Mouse (Mus musculus) limb, embryonic 13.5 days (tissue): Measurements from ENCODE around the gene Gm10181. TPM values are rescaled to one million over a fixed set of nuclear protein-coding genes. Genes with fewer than 3 reads are reported as not detected.

Experiments
- ATAC-seq: fragments of 200-750 bp; cut with Nextera tagmentation; 2 replicates; pipeline ENCODE4 v1.8.0; 2017; ENCODE audit warnings: low read depth, moderate number of reproducible peaks, moderate TSS enrichment; ENCODE audit not compliant: low FRiP score
- H3K27ac ChIP-seq: fragments of 300-500 bp; sonication (generic); 2 replicates; pipeline ENCODE4 v1.5.1; 2015; ENCODE audit warnings: inconsistent platforms, mild to moderate bottlenecking, moderate library complexity
- H3K27me3 ChIP-seq: fragments of 300-500 bp; sonication (generic); 2 replicates; pipeline ENCODE4 v1.6.1; 2015; ENCODE audit warnings: mild to moderate bottlenecking, inconsistent platforms
- H3K36me3 ChIP-seq: fragments of 300-500 bp; sonication (generic); 2 replicates; pipeline ENCODE4 v1.6.1; 2015; ENCODE audit warnings: inconsistent platforms, mild to moderate bottlenecking, moderate library complexity
- H3K4me1 ChIP-seq: fragments of 300-500 bp; sonication (generic); 2 replicates; pipeline ENCODE4 v1.6.1; 2015; ENCODE audit warnings: inconsistent platforms
- H3K4me2 ChIP-seq: fragments of 300-500 bp; sonication (generic); replicated peaks from 2 replicates; pipeline ENCODE4 v1.6.1; 2015; ENCODE audit warnings: inconsistent platforms, mild to moderate bottlenecking, moderate library complexity
- H3K4me3 ChIP-seq: fragments of 300-500 bp; sonication (generic); 2 replicates; pipeline ENCODE4 v1.5.1; 2015; ENCODE audit warnings: moderate library complexity, mild to moderate bottlenecking, inconsistent platforms
- H3K9ac ChIP-seq: fragments of 300-500 bp; sonication (generic); 2 replicates; pipeline ENCODE4 v1.6.1; 2015; ENCODE audit warnings: mild to moderate bottlenecking, inconsistent platforms
- H3K9me3 ChIP-seq: fragments of 300-500 bp; sonication (generic); 2 replicates; pipeline ENCODE4 v1.6.1; 2016; ENCODE audit warnings: inconsistent platforms
- WGBS: fragments of 180-500 bp; shearing (Covaris S2); methylation state at CpG from one replicate; pipeline ENCODE4 v1.1.7; 2015; 5-methylcytosine and 5-hydroxymethylcytosine counted together
- polyA plus RNA-seq: library from polyadenylated mRNA; unstranded; fragments of >200 nt; fragmentation: Nextera tagmentation; extraction: Ambion mirVana; gene quantifications from 2 replicates; pipeline ENCODE4 v1.2.1, GENCODE M21; 2015

The Gm10181 gene
- not detected in 2 replicates for polyA plus RNA-seq

DNA sequence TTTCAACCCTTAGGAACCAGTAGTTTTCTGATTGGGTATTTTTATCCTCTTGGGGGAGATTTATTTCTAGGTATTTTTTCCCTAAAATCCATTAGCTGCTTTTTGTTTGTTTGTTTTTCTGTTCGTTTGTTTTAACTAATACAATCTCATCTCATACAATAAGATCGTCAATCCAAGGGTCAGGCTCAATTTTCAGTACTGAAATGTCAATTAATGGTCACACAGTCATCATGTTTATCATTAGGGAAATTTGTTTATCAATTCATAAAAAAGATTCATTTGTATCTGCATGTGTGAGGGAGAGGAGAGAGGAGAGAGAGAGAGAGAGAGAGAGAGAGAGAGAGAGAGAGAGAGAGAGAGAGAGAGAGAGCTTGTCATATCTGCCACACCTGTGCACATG is at the start of gene Gm10181:
Gene Gm10181, plus strand, starts transcription at position 301 of the 400 bp plus-strand sequence.
- H3K9ac ChIP-seq: no peak within 1 kb of the TSS
- no peak within 1 kb of the TSS for H3K27ac ChIP-seq
- H3K4me2 ChIP-seq: no peak within 1 kb of the TSS
- H3K36me3 ChIP-seq: no peaks in the 10 kb centered on the region
- peaks cover 8% of the 10 kb centered on the region; the same call in 1 of the 2 replicates for H3K4me1 ChIP-seq
- H3K4me3 ChIP-seq: no peak within 1 kb of the TSS
- H3K9me3 ChIP-seq: no peaks in the 10 kb centered on the region
- 75% methylated on average over 2 of the region's 2 CpGs for WGBS
- ATAC-seq: no peak
- no peaks in the 10 kb centered on the region for H3K27me3 ChIP-seq

DNA sequence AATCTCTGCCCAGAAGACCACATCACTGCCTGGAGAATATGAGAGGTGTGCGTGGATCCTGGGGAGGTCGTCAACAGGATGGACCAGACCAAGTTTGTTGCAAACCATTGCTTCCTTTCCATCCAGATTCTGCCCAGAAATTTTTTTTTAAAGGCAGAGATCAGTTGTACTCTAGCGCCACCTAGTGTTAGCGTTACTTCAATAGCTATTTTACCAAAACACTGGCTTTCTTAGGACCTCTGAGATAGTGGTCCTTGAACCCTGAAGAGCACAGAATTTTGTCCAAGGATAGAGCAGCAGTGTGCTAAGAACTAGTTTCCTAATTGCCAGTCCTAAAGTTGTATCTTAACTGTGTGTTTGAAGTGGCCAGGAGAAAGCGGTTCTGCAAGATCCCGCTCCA is 47.6 kb upstream of the Gm10181 start:
- Histone ChIP-seq H3K27ac (no peak overlapping the region), H3K36me3 (no peaks in the 10 kb centered on the region), H3K4me1 (0 out of 2 replicates have a peak, but pooled peaks cover 4% of the 10 kb centered on the region), H3K27me3 (peaks cover 47% of the 10 kb centered on the region), H3K9me3 (no peaks in the 10 kb centered on the region), H3K4me2 (no peak overlapping the region), H3K4me3 (no peak overlapping the region), H3K9ac (no peak overlapping the region)
- WGBS: 24% methylated on average over 6 of the region's 6 CpGs
- no peak for ATAC-seq

DNA sequence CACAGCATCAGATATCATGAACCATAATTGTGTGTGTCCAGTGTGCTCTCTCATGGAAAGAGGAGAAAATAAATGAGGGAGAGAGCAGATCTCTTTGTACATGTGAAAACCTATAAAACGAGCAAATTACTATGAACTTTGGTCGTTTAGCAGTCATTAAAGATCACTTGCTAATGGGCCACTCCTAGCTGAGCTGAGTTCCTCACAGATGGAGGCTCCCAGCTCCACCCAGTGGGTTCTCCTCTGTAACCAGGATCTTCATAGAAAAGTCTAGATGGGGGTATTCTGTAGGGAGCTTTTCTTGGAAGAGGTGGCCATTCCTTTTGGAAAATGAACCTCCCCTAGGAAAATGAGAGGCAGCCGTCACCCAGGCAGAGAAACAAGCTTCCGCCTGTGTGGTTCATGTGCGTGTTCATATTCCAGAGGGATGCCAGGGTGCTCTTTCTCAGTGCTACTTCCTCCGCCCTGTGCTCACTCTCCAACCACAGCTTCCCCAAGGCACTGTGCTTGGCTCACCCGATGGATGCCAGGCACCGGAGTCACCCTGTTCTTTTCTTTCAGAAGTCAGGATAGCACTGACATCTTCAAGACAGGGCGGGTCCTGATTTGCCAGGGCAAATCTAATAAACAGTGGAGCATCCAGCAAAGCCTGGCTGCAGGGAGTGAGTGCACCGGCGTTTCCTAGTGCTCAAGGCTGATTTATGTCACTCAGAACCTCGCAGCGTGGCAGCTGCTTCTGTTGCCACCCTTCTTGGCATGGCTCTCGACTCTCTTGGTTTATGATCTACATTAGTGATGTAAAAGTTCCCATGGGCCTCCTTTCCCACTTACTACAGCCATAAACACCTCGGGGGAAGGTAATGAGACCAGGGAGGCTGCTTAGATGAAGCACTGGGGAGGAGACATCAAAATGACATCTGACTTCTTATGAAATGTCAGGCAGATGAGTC is 46.8 kb upstream of the Gm10181 start:
- peaks cover 47% of the 10 kb centered on the region for H3K27me3 ChIP-seq
- H3K4me2 ChIP-seq: no peak overlapping the region
- no peak overlapping the region for H3K27ac ChIP-seq
- no peak overlapping the region for H3K9ac ChIP-seq
- WGBS: 39% methylated on average over 15 of the region's 15 CpGs
- H3K36me3 ChIP-seq: no peaks in the 10 kb centered on the region
- 0 out of 2 replicates have a peak, but pooled peaks cover 4% of the 10 kb centered on the region for H3K4me1 ChIP-seq
- H3K9me3 ChIP-seq: no peaks in the 10 kb centered on the region
- H3K4me3 ChIP-seq: no peak overlapping the region
- ATAC-seq: no peak; the same call in 1 of the 2 replicates

GRCm38 (mm10) chr9:25044325-25044724 is 44.9 kb upstream of the Gm10181 start:
- Histone ChIP-seq H3K9me3 (no peaks in the 10 kb centered on the region), H3K36me3 (no peaks in the 10 kb centered on the region), H3K9ac (no peak overlapping the region), H3K4me3 (no peak overlapping the region), H3K4me1 (0 out of 2 replicates have a peak, but pooled peaks cover 4% of the 10 kb centered on the region), H3K4me2 (no peak overlapping the region), H3K27ac (no peak overlapping the region), H3K27me3 (peaks cover 42% of the 10 kb centered on the region)
- 78% methylated on average over 3 of the region's 3 CpGs for WGBS
- ATAC-seq: no peak

- H3K4me3 ChIP-seq: no peak overlapping the region
- H3K9me3 ChIP-seq: no peaks in the 10 kb centered on the region
- no peak overlapping the region for H3K27ac ChIP-seq
- no peak overlapping the region for H3K9ac ChIP-seq
- H3K27me3 ChIP-seq: peaks cover 32% of the 10 kb centered on the region
- H3K36me3 ChIP-seq: no peaks in the 10 kb centered on the region
- H3K4me2 ChIP-seq: no peak overlapping the region
- H3K4me1 ChIP-seq: no peaks in the 10 kb centered on the region
- 36% methylated on average over 2 of the region's 2 CpGs for WGBS
- ATAC-seq: no peak
Observed at GRCm38 (mm10) chr9:25048289-25048688, 40.9 kb upstream of the Gm10181 start.

- H3K4me3 ChIP-seq: no peak overlapping the region
- WGBS: 72% methylated on average over 2 of the region's 2 CpGs
- no peaks in the 10 kb centered on the region for H3K9me3 ChIP-seq
- H3K9ac ChIP-seq: no peak overlapping the region
- no peaks in the 10 kb centered on the region for H3K4me1 ChIP-seq
- ATAC-seq: no peak
- peaks cover 26% of the 10 kb centered on the region; the same call in 1 of the 2 replicates for H3K27me3 ChIP-seq
- H3K27ac ChIP-seq: no peak overlapping the region
- H3K4me2 ChIP-seq: no peak overlapping the region
- no peaks in the 10 kb centered on the region for H3K36me3 ChIP-seq
Observed at GRCm38 (mm10) chr9:25048940-25049339, 40.3 kb upstream of the Gm10181 start.

GRCm38 (mm10) chr9:25051901-25052300 is 37.3 kb upstream of the Gm10181 start:
- Histone ChIP-seq H3K4me3 (no peak overlapping the region), H3K4me1 (no peaks in the 10 kb centered on the region), H3K9me3 (no peaks in the 10 kb centered on the region), H3K27ac (no peak overlapping the region), H3K4me2 (no peak overlapping the region), H3K36me3 (no peaks in the 10 kb centered on the region), H3K9ac (no peak overlapping the region), H3K27me3 (peaks cover 12% of the 10 kb centered on the region)
- ATAC-seq: no peak
- 59% methylated on average over 4 of the region's 4 CpGs for WGBS

DNA sequence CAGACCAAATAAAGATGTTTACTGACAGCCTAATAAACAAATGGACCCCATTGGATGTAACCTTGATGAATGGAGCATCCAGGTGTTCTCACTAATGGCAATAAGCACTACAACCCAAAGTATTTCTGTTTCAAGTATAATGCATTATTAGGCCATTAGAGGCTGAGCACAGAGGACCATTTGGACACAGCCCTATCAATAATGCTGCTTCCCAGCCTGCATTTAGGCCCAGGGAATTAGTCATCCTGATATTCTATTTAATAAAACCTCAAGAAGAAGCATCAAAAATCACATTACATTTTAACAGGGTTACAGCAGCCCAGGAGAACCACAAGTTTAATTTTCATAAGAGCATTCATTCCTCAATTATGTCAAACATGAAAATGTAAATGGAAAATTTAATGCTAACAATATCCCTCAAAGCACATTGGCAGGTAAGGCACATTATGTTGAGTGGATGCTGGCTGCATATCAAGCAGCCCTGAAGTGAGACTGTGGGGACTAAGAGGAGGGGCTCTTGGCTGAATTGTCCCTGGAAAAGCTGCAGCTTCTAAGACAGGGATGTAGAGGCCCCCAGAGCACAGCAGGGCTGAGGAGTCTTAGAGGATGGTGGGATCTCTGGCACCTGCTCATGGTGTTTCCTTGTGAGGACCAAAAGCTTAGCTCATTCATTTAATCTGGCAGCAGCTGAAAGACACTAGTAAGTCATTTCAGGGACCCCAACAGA is 33.4 kb upstream of the Gm10181 start:
- Histone ChIP-seq H3K4me1 (no peaks in the 10 kb centered on the region), H3K27me3 (peaks cover 6% of the 10 kb centered on the region), H3K27ac (no peak overlapping the region), H3K36me3 (no peaks in the 10 kb centered on the region), H3K9me3 (no peaks in the 10 kb centered on the region), H3K4me3 (no peak overlapping the region), H3K4me2 (no peak overlapping the region), H3K9ac (no peak overlapping the region)
- ATAC-seq: no peak

- H3K9ac ChIP-seq: no peak overlapping the region
- no peaks in the 10 kb centered on the region for H3K9me3 ChIP-seq
- H3K4me3 ChIP-seq: no peak overlapping the region
- H3K27ac ChIP-seq: no peak overlapping the region
- no peaks in the 10 kb centered on the region; the same call in 1 of the 2 replicates for H3K27me3 ChIP-seq
- no peaks in the 10 kb centered on the region for H3K4me1 ChIP-seq
- H3K36me3 ChIP-seq: no peaks in the 10 kb centered on the region
- 66% methylated on average over 2 of the region's 3 CpGs for WGBS
- no peak overlapping the region for H3K4me2 ChIP-seq
- no peak for ATAC-seq
Observed at GRCm38 (mm10) chr9:25058726-25059125, 30.5 kb upstream of the Gm10181 start.

DNA sequence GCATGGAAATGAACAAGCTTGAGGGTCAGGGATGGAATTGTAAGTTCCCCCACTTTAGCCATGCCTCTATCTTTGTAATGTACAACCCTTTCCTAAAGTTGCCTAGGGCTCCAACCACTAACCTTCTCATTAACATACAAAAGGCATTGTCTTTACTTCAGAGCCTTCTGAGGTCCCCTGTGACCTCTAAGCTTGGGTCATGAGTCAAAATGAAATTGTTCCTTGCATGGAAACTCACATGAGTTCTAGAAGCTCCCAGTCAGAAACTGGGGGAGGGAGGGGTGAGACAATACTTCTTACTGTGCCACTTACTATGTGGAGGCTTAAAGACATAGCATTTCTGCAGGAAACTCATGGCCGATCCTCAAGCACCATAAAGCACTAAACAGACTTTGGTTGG is 16.6 kb upstream of the Gm10181 start:
- Histone ChIP-seq H3K27me3 (no peaks in the 10 kb centered on the region), H3K36me3 (no peaks in the 10 kb centered on the region), H3K4me2 (no peak overlapping the region), H3K27ac (no peak overlapping the region), H3K4me3 (no peak overlapping the region), H3K4me1 (no peaks in the 10 kb centered on the region), H3K9me3 (no peaks in the 10 kb centered on the region), H3K9ac (no peak overlapping the region)
- WGBS: 69% methylated on average over 1 of the region's 1 CpGs
- no peak for ATAC-seq

DNA sequence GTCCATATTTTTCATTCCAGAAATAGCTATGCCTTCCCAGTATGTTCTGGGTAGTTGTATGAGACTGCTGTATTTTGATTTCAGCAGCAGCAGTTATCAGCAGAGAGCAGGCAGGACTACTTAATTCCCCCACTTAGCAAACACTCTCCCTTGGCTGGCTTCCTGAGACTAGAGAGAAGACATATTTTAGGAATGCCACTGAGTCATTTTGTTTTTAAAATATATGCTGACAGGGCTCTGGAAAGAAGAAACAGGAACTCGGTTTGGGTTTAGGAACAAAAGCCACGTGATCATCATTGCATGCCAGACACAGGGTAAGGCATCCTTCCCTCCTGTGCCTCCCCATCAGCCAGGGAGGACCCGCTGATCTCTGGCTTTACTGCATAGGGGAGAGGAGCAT is 13.2 kb upstream of the Gm10181 start:
- Histone ChIP-seq H3K4me1 (no peaks in the 10 kb centered on the region), H3K27me3 (no peaks in the 10 kb centered on the region), H3K36me3 (no peaks in the 10 kb centered on the region), H3K4me3 (no peak overlapping the region), H3K9ac (no peak overlapping the region), H3K4me2 (no peak overlapping the region), H3K9me3 (no peaks in the 10 kb centered on the region), H3K27ac (no peak overlapping the region)
- ATAC-seq: no peak
- whole genome bisulfite sequencing: 66% methylated on average over 3 of the region's 3 CpGs

GRCm38 (mm10) chr9:25076505-25076904 is 12.7 kb upstream of the Gm10181 start:
- H3K4me2 ChIP-seq: no peak overlapping the region
- no peaks in the 10 kb centered on the region for H3K27me3 ChIP-seq
- no peak overlapping the region for H3K4me3 ChIP-seq
- H3K9ac ChIP-seq: no peak overlapping the region
- no peaks in the 10 kb centered on the region for H3K9me3 ChIP-seq
- WGBS: 63% methylated on average over 1 of the region's 1 CpGs
- no peak for ATAC-seq
- H3K4me1 ChIP-seq: no peaks in the 10 kb centered on the region
- H3K27ac ChIP-seq: no peak overlapping the region
- H3K36me3 ChIP-seq: no peaks in the 10 kb centered on the region
